In the genomic region with DNA sequence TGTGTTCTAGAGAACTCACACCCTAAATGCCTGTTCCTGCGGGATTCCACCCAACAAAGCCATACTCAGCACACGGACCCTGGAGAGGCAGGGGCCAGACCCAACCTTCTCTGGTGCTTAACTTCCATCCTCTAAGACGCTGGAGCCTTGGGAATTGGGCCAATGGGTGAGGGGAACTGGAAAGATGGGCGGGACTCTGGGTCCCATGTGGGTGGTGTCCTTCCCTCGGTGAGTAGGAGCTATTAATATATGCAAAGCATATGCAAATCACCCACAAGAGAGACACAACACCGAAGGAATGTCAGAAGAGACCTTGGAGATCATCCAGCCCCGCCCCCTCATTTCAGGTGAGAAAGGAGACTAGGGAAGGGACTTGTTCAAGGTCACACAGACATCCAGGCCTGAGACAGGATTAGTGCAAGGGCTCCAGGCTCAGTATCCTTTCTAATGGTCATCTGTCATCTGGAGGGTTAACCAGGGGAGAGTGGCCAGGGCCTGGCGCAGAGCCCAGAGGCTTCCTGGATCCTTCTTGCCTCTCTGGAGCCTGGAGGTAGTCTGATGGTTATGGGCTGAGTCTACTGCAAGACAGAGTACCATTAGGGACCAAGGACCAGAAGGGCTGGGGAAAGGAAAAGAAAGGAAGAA, we compare ENCODE assay signal across 9 mouse cellular contexts. TPM values are rescaled to one million over a fixed set of nuclear protein-coding genes. Genes with fewer than 3 reads are reported as not detected.
DNase-seq lines count a peak whose midpoint lies in the region; ATAC-seq and TF ChIP-seq lines count a peak whose summit lies in the region.
"Had no signal": no experiment of that assay in that cellular context is flagged by ENCODE, and none has a peak within 500 bp of the region (broad histone marks: within the 10 kb centered on the region; RNA-seq: fewer than 3 reads in every experiment).

No protein-coding gene starts in this region.

- no peaks in the 10 kb centered on the region for H3K36me3 ChIP-seq in neural tube, embryonic 12.5 days
- no peaks in the 10 kb centered on the region for H3K36me3 ChIP-seq in forebrain, embryonic 12.5 days (replicated peaks)
- H3K36me3 ChIP-seq in midbrain, postnatal 0 days (ENCODE audit: insufficient read depth, low read length): no peaks in the 10 kb centered on the region

- no peak overlapping the region for H3K4me3 ChIP-seq in neural tube, embryonic 12.5 days
- no peak overlapping the region for H3K4me3 ChIP-seq in forebrain, embryonic 12.5 days (replicated peaks)
- H3K4me3 ChIP-seq in midbrain, postnatal 0 days (ENCODE audit: low read depth, low read length): peak overlapping the region; percentile 66; the same call in 1 of the 2 replicates
- H3K4me3 ChIP-seq: myocyte had no signal

- 26% methylated on average over 8 of the region's 8 CpGs for WGBS in neural tube, embryonic 12.5 days
- 17% methylated on average over 8 of the region's 8 CpGs for WGBS in forebrain, embryonic 12.5 days
- WGBS in midbrain, postnatal 0 days: 18% methylated on average over 8 of the region's 8 CpGs

- TF ChIP-seq CTCF in midbrain, postnatal 0 days (IDR thresholded peaks at IDR 0.05): no peak

- peak overlapping the region; percentile 83 for H3K4me2 ChIP-seq in neural tube, embryonic 12.5 days (replicated peaks)
- H3K4me2 ChIP-seq in forebrain, embryonic 12.5 days: peak overlapping the region; percentile 85
- peak overlapping the region; percentile 68 for H3K4me2 ChIP-seq in midbrain, postnatal 0 days (ENCODE audit: low read depth, low read length, poor library complexity, severe bottlenecking)

- DNase-seq in adrenal gland, postnatal 10 days: peak; percentile 68
- no peak for DNase-seq in adrenal gland, adult 8-10 months
- DNase-seq in neural tube, embryonic 10.5 days (ENCODE audit: extremely low spot score, low spot score): no peak
- peak; percentile 70 for DNase-seq in midbrain, postnatal 0 days (ENCODE audit: low spot score)
- no peak for DNase-seq in spleen, adult 18-20 months
- DNase-seq in c-Kit-positive CD71-positive TER-119-positive erythroid progenitor cells, embryonic 14.5 days (ENCODE audit: low spot score): no peak

- peaks cover 54% of the 10 kb centered on the region for H3K27me3 ChIP-seq in neural tube, embryonic 12.5 days (replicated peaks)
- H3K27me3 ChIP-seq in forebrain, embryonic 12.5 days: peaks cover 29% of the 10 kb centered on the region
- H3K27me3 ChIP-seq in midbrain, postnatal 0 days (ENCODE audit: insufficient read depth, low read length): no peaks in the 10 kb centered on the region

- H3K4me1 ChIP-seq in neural tube, embryonic 12.5 days: peaks cover 83% of the 10 kb centered on the region
- H3K4me1 ChIP-seq in forebrain, embryonic 12.5 days: peaks cover 87% of the 10 kb centered on the region
- H3K4me1 ChIP-seq in midbrain, postnatal 0 days (ENCODE audit: insufficient read depth, low read length): peaks cover 32% of the 10 kb centered on the region

- H3K27ac ChIP-seq in neural tube, embryonic 12.5 days: no peak overlapping the region
- peak overlapping the region; percentile 87 for H3K27ac ChIP-seq in forebrain, embryonic 12.5 days
- H3K27ac ChIP-seq in midbrain, postnatal 0 days (ENCODE audit: low read depth, low read length): peak overlapping the region; percentile 48

- no peak for ATAC-seq in neural tube, embryonic 12.5 days (ENCODE audit: low FRiP score, low read depth)
- ATAC-seq in forebrain, embryonic 12.5 days (ENCODE audit: low FRiP score): peak; percentile 21; the same call in 1 of the 2 replicates
- no peak for ATAC-seq in midbrain, postnatal 0 days (ENCODE audit: low FRiP score)

- no peak overlapping the region for H3K9ac ChIP-seq in neural tube, embryonic 12.5 days
- no peak overlapping the region for H3K9ac ChIP-seq in forebrain, embryonic 12.5 days
- H3K9ac ChIP-seq in midbrain, postnatal 0 days (replicated peaks; ENCODE audit: low read length, poor library complexity, severe bottlenecking): peak overlapping the region; percentile 42

- no peaks in the 10 kb centered on the region for H3K9me3 ChIP-seq in neural tube, embryonic 12.5 days
- H3K9me3 ChIP-seq in forebrain, embryonic 12.5 days: no peaks in the 10 kb centered on the region
- H3K9me3 ChIP-seq in midbrain, postnatal 0 days (ENCODE audit: low read length): no peaks in the 10 kb centered on the region

RNA-seq across cellular contexts. Expression of gene Srcin1, which starts 5.4 kb away (rescaled TPM):
- 10 to 100 TPM in 1 of 2 experiments, 1 to 10 TPM in 1; 7.1 to 10.1 TPM for total RNA-seq in adrenal gland, postnatal 10 days (2021)
- 10 to 100 TPM; 10.7 to 37.6 (median 19.9) TPM for total RNA-seq in adrenal gland, adult 8-10 months (2022)
- polyA plus RNA-seq in neural tube, embryonic 12.5 days (2016; fragmentation: Nextera tagmentation; extraction: Ambion mirVana): 6.4 and 7.9 TPM in 2 replicates
- polyA plus RNA-seq in forebrain, embryonic 12.5 days (2016; fragmentation: Nextera tagmentation; extraction: Ambion mirVana): 5.2 and 5.7 TPM in 2 replicates
- 95.0 and 100 TPM in 2 replicates for total RNA-seq in midbrain, postnatal 0 days (2014; rRNA removed)
- polyA plus RNA-seq in midbrain, postnatal 0 days (2015; fragmentation: Nextera tagmentation; extraction: Ambion mirVana): 13.1 and 14.0 TPM in 2 replicates
- polyA plus RNA-seq: myocyte had no signal

RNA-seq across cellular contexts. Expression of gene Epop, which starts 58.9 kb away (rescaled TPM):
- 1 to 10 TPM; 3.5 to 5.1 TPM for total RNA-seq in adrenal gland, postnatal 10 days (2021)
- 1 to 10 TPM; 2.1 to 5.4 (median 4.0) TPM for total RNA-seq in adrenal gland, adult 8-10 months (2022)
- polyA plus RNA-seq in neural tube, embryonic 12.5 days (2016; fragmentation: Nextera tagmentation; extraction: Ambion mirVana): 13.6 and 15.1 TPM in 2 replicates
- 10.0 and 11.9 TPM in 2 replicates for polyA plus RNA-seq in forebrain, embryonic 12.5 days (2016; fragmentation: Nextera tagmentation; extraction: Ambion mirVana)
- total RNA-seq in midbrain, postnatal 0 days (2014; rRNA removed): 5.0 and 8.4 TPM in 2 replicates
- polyA plus RNA-seq in midbrain, postnatal 0 days (2015; fragmentation: Nextera tagmentation; extraction: Ambion mirVana): 1.5 and 1.6 TPM in 2 replicates

Comparison
In these comparisons a context has a peak if more than half of its experiments do, and no peak if none do; other contexts are left out.
1. DNase-seq: peak in adrenal gland, postnatal 10 days (single experiment) and midbrain, postnatal 0 days (single experiment); none in adrenal gland, adult 8-10 months (single experiment), neural tube, embryonic 10.5 days (single experiment), spleen, adult 18-20 months (0 of 2) and c-Kit-positive CD71-positive TER-119-positive erythroid progenitor cells, embryonic 14.5 days (single experiment).
2. Peak in every context shown above with its lines, with median percentiles within 50 percentile points of each other: H3K4me2 ChIP-seq.